Comparison of ENCODE assay signal across 8 mouse cellular contexts in genomic region chr3:88771189-88771940, GRCm38 (mm10). TPM values are rescaled to one million over a fixed set of nuclear protein-coding genes. Genes with fewer than 3 reads are reported as not detected.
A peak's percentile ranks its signal among the peaks of the same experiment; 100 is the strongest.
DNase-seq lines count a peak whose midpoint lies in the region; ATAC-seq lines count a peak whose summit lies in the region.
"Not testable (repeated sequence)": the region's sequence is repeated elsewhere in the genome, so short reads cannot be mapped to it uniquely, and the experiment has no call there.

No protein-coding gene starts in this region.

- H3K36me3 ChIP-seq in hindbrain, embryonic 10.5 days; liver, embryonic 16.5 days (ENCODE audit: control insufficient read depth, insufficient read depth); stomach, embryonic 16.5 days (ENCODE audit: control insufficient read depth, insufficient read depth, low read length): not testable (repeated sequence)

- peak; percentile 87 for DNase-seq in MN1 (ENCODE audit: low spot score)
- DNase-seq in cerebellum, adult 9-11 months: peak; percentile 91
- peak; percentile 70 to 81 for DNase-seq in frontal cortex, adult 2 months (ENCODE audit: extremely low spot score in 1 of 2, low spot score in 1 of 2)
- DNase-seq in hindbrain, embryonic 10.5 days (ENCODE audit: low spot score): peak; percentile 61
- peak; percentile 79 to 85 for DNase-seq in layer of hippocampus, adult 8-10 months (ENCODE audit: low spot score in 2 of 2)
- peak; percentile 74 for DNase-seq in naive thymus-derived CD4-positive, alpha-beta T cell, adult 2 months (ENCODE audit: low read depth)

- not testable (repeated sequence) for H3K9me3 ChIP-seq in hindbrain, embryonic 10.5 days; liver, embryonic 16.5 days (replicated peaks; ENCODE audit: control insufficient read depth, low read length); stomach, embryonic 16.5 days (replicated peaks; ENCODE audit: control insufficient read depth, low read length)

- H3K27me3 ChIP-seq in hindbrain, embryonic 10.5 days (ENCODE audit: insufficient read depth, poor library complexity, severe bottlenecking); liver, embryonic 16.5 days (ENCODE audit: control insufficient read depth, insufficient read depth, low read depth, low read length); stomach, embryonic 16.5 days (ENCODE audit: control insufficient read depth, insufficient read depth, low read length): not testable (repeated sequence)

- peak overlapping the region; percentile 46 for H3K4me2 ChIP-seq in liver, embryonic 16.5 days (ENCODE audit: low read depth, low read length)
- peak overlapping the region; percentile 43 for H3K4me2 ChIP-seq in stomach, embryonic 16.5 days (ENCODE audit: low read depth, low read length)

- H3K4me1 ChIP-seq in hindbrain, embryonic 10.5 days (replicated peaks); liver, embryonic 16.5 days (ENCODE audit: control insufficient read depth, low read depth, low read length); stomach, embryonic 16.5 days (ENCODE audit: control insufficient read depth, insufficient read depth, low read length): not testable (repeated sequence)

- H3K27ac ChIP-seq in hindbrain, embryonic 10.5 days: peak overlapping the region; percentile 93
- H3K27ac ChIP-seq in liver, embryonic 16.5 days (ENCODE audit: low read length): not testable (repeated sequence)
- peak overlapping the region; percentile 55 for H3K27ac ChIP-seq in stomach, embryonic 16.5 days (ENCODE audit: low read length)

- peak; percentile 43 for ATAC-seq in liver, embryonic 16.5 days (ENCODE audit: low read depth)
- ATAC-seq in stomach, embryonic 16.5 days (ENCODE audit: insufficient read depth, low FRiP score): peak; percentile 80

- H3K9ac ChIP-seq in liver, embryonic 16.5 days (ENCODE audit: low read depth, low read length): not testable (repeated sequence)
- 0 out of 2 replicates have a peak overlapping the region, but pooled peaks have one; percentile 35 for H3K9ac ChIP-seq in stomach, embryonic 16.5 days (ENCODE audit: low read length)

- H3K4me3 ChIP-seq in hindbrain, embryonic 10.5 days: peak overlapping the region; percentile 58
- peak overlapping the region; percentile 35 for H3K4me3 ChIP-seq in liver, embryonic 16.5 days (ENCODE audit: low read depth, low read length)
- H3K4me3 ChIP-seq in stomach, embryonic 16.5 days (replicated peaks; ENCODE audit: low read length): peak overlapping the region; percentile 29

- whole genome bisulfite sequencing in hindbrain, embryonic 10.5 days: 3% methylated on average over 22 of the region's 28 CpGs
- WGBS in liver, embryonic 16.5 days (ENCODE audit: insufficient replicate concordance): 2% methylated on average over 21 of the region's 28 CpGs
- WGBS in stomach, embryonic 16.5 days: 5% methylated on average over 19 of the region's 28 CpGs

RNA-seq across cellular contexts. Expression of gene Syt11, which starts 3.6 kb away (rescaled TPM):
- polyA plus RNA-seq in frontal cortex, adult 2 months (2012; rRNA removed): 374 and 395 TPM in 2 replicates
- 112 and 147 TPM in 2 replicates for polyA plus RNA-seq in hindbrain, embryonic 10.5 days (2016; fragmentation: Nextera tagmentation; extraction: Ambion mirVana)
- total RNA-seq in layer of hippocampus, adult 8-10 months (2022): 100 to 1,000 TPM; 494 to 515 (median 510) TPM
- polyA plus RNA-seq in liver, embryonic 16.5 days (2015; fragmentation: Nextera tagmentation; extraction: Ambion mirVana): 0.42 and 0.54 TPM in 2 replicates
- 20.3 and 21.7 TPM in 2 replicates for polyA plus RNA-seq in stomach, embryonic 16.5 days (2015; fragmentation: Nextera tagmentation; extraction: Ambion mirVana)

RNA-seq across cellular contexts. Expression of gene Rit1, which starts 54.7 kb away (rescaled TPM):
- polyA plus RNA-seq in frontal cortex, adult 2 months (2012; rRNA removed): 60.9 and 63.1 TPM in 2 replicates
- 35.7 and 48.5 TPM in 2 replicates for polyA plus RNA-seq in hindbrain, embryonic 10.5 days (2016; fragmentation: Nextera tagmentation; extraction: Ambion mirVana)
- 10 to 100 TPM; 39.5 to 44.0 (median 43.6) TPM for total RNA-seq in layer of hippocampus, adult 8-10 months (2022)
- 32.9 and 33.8 TPM in 2 replicates for polyA plus RNA-seq in liver, embryonic 16.5 days (2015; fragmentation: Nextera tagmentation; extraction: Ambion mirVana)
- 64.4 and 75.9 TPM in 2 replicates for polyA plus RNA-seq in stomach, embryonic 16.5 days (2015; fragmentation: Nextera tagmentation; extraction: Ambion mirVana)

Comparison
In these comparisons a context has a peak if more than half of its experiments do, and no peak if none do; other contexts are left out.
1. RNA of gene Syt11, which starts 3.6 kb away (polyA plus RNA-seq): 374 to 395 TPM in frontal cortex, adult 2 months, 112 to 147 TPM in hindbrain, embryonic 10.5 days and 20.3 to 21.7 TPM in stomach, embryonic 16.5 days; 0.42 to 0.54 TPM in liver, embryonic 16.5 days; every median in the first group is over 10 times any median in the second.
2. Peak in every context shown above with its lines, with median percentiles within 50 percentile points of each other: DNase-seq and H3K4me3 ChIP-seq.